Mouse (Mus musculus) embryonic facial prominence, embryonic 15.5 days (tissue): Measurements from ENCODE around the gene Nes. TPM values are rescaled to one million over a fixed set of nuclear protein-coding genes. Genes with fewer than 3 reads are reported as not detected.

ENCODE experiments used
- ATAC-seq: fragments of 200-750 bp; cut with Nextera tagmentation; 2 replicates; pipeline ENCODE4 v1.8.0; 2017; ENCODE audit warnings: low read depth, moderate TSS enrichment; ENCODE audit not compliant: insufficient number of reproducible peaks, low FRiP score, low TSS enrichment
- H3K27ac ChIP-seq: fragments of 300-500 bp; sonication (generic); replicated peaks from 2 replicates; pipeline ENCODE4 v1.5.1; 2015; ENCODE audit warnings: mild to moderate bottlenecking, inconsistent platforms
- H3K27me3 ChIP-seq: fragments of 300-500 bp; sonication (generic); 2 replicates; pipeline ENCODE4 v1.6.1; 2015; ENCODE audit warnings: inconsistent platforms
- H3K36me3 ChIP-seq: fragments of 300-500 bp; sonication (generic); 2 replicates; pipeline ENCODE4 v1.6.1; 2015; ENCODE audit warnings: mild to moderate bottlenecking, inconsistent platforms
- H3K4me1 ChIP-seq: fragments of 300-500 bp; sonication (generic); 2 replicates; pipeline ENCODE4 v1.6.1; 2015; ENCODE audit warnings: inconsistent platforms
- H3K4me2 ChIP-seq: fragments of 300-500 bp; sonication (generic); replicated peaks from 2 replicates; pipeline ENCODE4 v1.6.1; 2015; ENCODE audit warnings: mild to moderate bottlenecking, inconsistent platforms
- H3K4me3 ChIP-seq: fragments of 300-500 bp; sonication (generic); replicated peaks from 2 replicates; pipeline ENCODE4 v1.5.1; 2015; ENCODE audit warnings: mild to moderate bottlenecking, inconsistent platforms
- H3K9ac ChIP-seq: fragments of 300-500 bp; sonication (generic); 2 replicates; pipeline ENCODE4 v1.6.1; 2015; ENCODE audit warnings: inconsistent platforms
- H3K9me3 ChIP-seq: fragments of 300-500 bp; sonication (generic); replicated peaks from 2 replicates; pipeline ENCODE4 v1.6.1; 2016; ENCODE audit warnings: inconsistent platforms
- WGBS: fragments of 180-500 bp; shearing (Covaris S2); methylation state at CpG from one replicate; pipeline ENCODE4 v1.1.7; 2015; 5-methylcytosine and 5-hydroxymethylcytosine counted together
- polyA plus RNA-seq: library from polyadenylated mRNA; unstranded; fragments of >200 nt; fragmentation: Nextera tagmentation; extraction: Ambion mirVana; gene quantifications from 2 replicates; pipeline ENCODE4 v1.2.1, GENCODE M21; 2015

The Nes gene
- polyA plus RNA-seq, result 41.9 and 57.3 TPM in 2 replicates

- H3K4me1 ChIP-seq, result peaks cover 49% of the 10 kb centered on the region
- WGBS, result under 1% methylated on average over 44 of the region's 44 CpGs
- H3K4me3 ChIP-seq, result peak within 1 kb of the TSS; percentile 53
- H3K9ac ChIP-seq, result peak within 1 kb of the TSS; percentile 43
- H3K27ac ChIP-seq, result peak within 1 kb of the TSS; percentile 51
- H3K9me3 ChIP-seq, result no peaks in the 10 kb centered on the region
- peak within 1 kb of the TSS; percentile 94 for H3K4me2 ChIP-seq
- peaks cover 21% of the 10 kb centered on the region for H3K27me3 ChIP-seq
- peak; percentile 53 for ATAC-seq
- H3K36me3 ChIP-seq, result 0 out of 2 replicates have a peak, but pooled peaks cover 4% of the 10 kb centered on the region
Measured at GRCm38 (mm10) chr3:87970939-87971488, at the start of gene Nes. Gene Nes, plus strand, starts transcription at chr3:87971078.

DNA sequence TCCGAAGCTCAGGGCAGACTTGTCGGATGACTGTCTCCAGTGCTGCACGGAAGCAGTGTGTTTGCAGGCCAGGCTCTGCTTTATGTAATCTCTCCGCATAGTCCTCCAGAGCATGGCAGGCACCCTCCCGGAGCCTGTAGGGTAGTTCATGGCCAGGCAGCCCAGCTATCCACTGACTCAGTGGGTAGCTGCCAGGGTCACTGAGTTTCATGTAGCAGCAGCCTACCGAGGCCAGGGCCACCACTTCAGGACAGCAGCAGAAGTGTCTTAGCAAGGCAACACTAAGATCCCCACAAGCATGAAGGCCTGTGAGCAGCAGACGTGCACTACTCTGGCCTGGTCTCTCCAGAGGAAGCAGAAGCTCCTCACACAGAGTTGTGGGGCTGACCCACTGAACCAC is 45.9 kb upstream of the Nes start:
- H3K9me3 ChIP-seq, result no peaks in the 10 kb centered on the region
- no peak overlapping the region for H3K9ac ChIP-seq
- H3K27ac ChIP-seq, result no peak overlapping the region
- H3K27me3 ChIP-seq, result no peaks in the 10 kb centered on the region
- H3K4me3 ChIP-seq, result no peak overlapping the region
- peaks cover 60% of the 10 kb centered on the region for H3K36me3 ChIP-seq
- ATAC-seq, result no peak
- peaks cover 7% of the 10 kb centered on the region for H3K4me1 ChIP-seq
- 85% methylated on average over 7 of the region's 7 CpGs for WGBS
- H3K4me2 ChIP-seq, result no peak overlapping the region

DNA sequence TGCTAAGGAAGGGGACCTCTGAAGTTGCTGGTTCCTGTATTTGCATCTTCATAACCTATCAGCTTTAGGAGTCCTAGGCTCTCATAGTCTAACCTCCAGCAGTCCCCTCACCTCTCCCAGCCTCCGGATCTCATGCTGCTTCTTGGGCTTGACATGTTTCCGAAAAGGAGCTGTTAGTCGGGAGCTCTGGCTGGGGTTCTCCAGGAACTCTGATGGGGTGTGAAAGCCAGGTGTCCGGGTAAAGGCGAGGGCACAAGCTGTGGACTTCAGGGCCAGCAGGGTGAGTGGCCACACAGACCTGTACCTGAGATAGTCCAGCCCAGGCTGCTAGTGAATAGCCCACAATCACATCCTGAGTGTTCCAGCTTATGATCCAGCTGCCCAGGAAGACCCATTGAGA is 43.4 kb upstream of the Nes start:
- WGBS, result 90% methylated on average over 5 of the region's 5 CpGs
- Histone ChIP-seq H3K4me3 (no peak overlapping the region), H3K27ac (no peak overlapping the region), H3K4me1 (peaks cover 24% of the 10 kb centered on the region), H3K4me2 (no peak overlapping the region), H3K36me3 (peaks cover 68% of the 10 kb centered on the region), H3K9ac (no peak overlapping the region), H3K27me3 (no peaks in the 10 kb centered on the region), H3K9me3 (no peaks in the 10 kb centered on the region)
- no peak for ATAC-seq

DNA sequence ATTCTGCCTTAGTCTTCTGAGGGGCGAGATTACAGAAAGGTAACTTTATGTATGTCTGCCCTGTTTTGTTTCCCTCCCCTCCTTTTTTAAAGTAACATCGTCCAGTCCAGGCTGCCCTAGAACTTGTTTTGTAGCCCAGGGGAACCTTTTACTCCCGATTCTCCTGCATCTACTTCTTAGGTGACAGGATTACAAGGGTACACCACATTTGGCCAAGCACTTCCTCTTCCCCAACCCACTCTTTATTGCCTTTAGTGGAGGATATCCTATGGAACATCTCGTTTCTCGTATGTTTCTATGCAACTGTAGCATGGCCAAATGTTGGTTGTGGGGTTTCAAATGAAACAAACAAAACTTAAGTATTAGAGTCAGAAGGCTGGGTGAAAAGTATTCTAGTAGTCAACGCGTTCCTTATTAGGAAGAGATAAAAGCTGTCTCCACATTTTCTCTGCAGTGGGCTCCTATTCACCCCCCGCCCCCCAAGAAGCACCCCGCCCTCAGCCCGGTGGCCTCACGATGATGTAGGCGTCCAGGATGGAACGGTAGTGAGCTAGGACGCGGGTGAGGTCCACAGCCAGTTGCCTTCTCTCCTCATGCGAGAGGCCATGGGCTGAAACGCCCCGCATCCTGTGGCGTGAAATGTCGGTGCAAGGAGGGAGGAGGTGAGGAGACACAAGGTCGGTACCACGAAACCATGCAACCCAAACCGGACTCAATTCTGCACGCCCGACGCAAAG is 41.4 kb upstream of the Nes start:
- no peaks in the 10 kb centered on the region for H3K27me3 ChIP-seq
- H3K27ac ChIP-seq, result peak overlapping the region; percentile 90
- no peaks in the 10 kb centered on the region for H3K9me3 ChIP-seq
- peak overlapping the region; percentile 98 for H3K4me3 ChIP-seq
- H3K4me1 ChIP-seq, result peaks cover 33% of the 10 kb centered on the region
- H3K36me3 ChIP-seq, result peaks cover 56% of the 10 kb centered on the region
- no peak for ATAC-seq
- WGBS, result 4% methylated on average over 26 of the region's 26 CpGs
- peak overlapping the region; percentile 76 for H3K4me2 ChIP-seq
- H3K9ac ChIP-seq, result peak overlapping the region; percentile 85

DNA sequence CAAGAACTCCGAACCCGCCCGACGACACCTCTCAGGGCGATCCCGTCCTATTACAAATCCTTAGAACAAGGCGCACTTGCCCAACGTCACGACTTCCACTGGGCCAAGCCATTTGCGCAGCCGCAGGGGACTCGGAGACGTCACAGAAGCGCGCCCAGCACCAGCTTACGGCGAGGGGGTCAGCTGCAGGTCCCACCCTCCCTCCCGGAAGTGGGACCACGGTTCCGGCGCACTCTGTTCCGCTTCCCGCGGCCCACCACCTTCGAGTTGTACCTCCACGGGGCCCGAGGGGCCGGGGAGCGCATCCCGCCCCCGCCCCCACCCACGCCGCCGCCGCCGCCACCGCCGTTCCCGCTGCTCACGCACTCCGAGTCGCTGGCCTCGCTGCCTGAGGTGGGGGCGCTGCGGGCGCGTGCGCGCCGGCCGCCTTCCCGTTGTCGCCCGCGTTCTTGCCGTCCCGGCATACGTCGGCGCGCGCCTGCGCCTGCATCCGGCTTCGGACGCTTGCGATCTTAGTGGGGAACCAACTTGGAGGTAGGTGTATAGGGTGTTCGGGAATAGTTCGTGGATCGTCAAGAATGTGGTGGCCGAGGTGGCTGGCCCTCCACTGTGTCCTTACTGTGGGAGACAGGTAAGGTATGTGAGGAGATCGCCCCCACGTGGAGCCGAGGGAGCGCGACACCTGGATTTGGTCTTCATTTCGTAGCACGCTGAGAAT is 40.6 kb upstream of the Nes start, which contains the start of the genes Isg20l2 and Rrnad1:
Gene Isg20l2, plus strand, starts transcription at position 237 of the 718 bp plus-strand sequence.
Gene Rrnad1, minus strand, starts transcription at position 640 of the 718 bp plus-strand sequence.
- Histone ChIP-seq H3K4me2 (peak within 1 kb of the TSS; percentile 76), H3K4me3 (peak within 1 kb of the TSS; percentile 98), H3K9ac (peak within 1 kb of the TSS; percentile 85), H3K4me1 (peaks cover 35% of the 10 kb centered on the region), H3K36me3 (peaks cover 52% of the 10 kb centered on the region), H3K9me3 (no peaks in the 10 kb centered on the region), H3K27ac (peak within 1 kb of the TSS; percentile 90), H3K27me3 (no peaks in the 10 kb centered on the region)
- WGBS, result under 1% methylated on average over 78 of the region's 78 CpGs
- peak; percentile 96 for ATAC-seq

DNA sequence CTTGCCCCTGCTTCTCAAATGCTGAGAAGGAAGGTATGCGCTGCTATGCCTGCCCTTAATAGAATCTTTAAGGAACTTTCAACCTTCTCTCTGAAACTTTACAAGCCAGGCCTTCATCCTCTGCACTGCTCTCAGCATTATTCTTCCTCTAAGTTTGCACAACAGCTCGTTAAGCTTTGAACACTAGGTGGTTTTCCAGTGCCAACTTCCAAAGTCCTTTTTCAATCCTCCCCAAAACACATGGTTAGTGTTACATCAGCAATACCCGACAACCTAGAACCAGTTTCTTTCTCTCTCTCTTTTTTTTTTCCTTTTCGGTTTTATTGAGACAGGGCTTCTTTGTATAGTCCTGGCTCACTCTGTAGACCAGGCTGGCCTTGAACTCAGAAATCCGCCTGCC is 36.9 kb upstream of the Nes start:
- H3K4me2 ChIP-seq, result no peak overlapping the region
- no peak overlapping the region for H3K4me3 ChIP-seq
- no peaks in the 10 kb centered on the region for H3K9me3 ChIP-seq
- H3K27me3 ChIP-seq, result no peaks in the 10 kb centered on the region
- H3K36me3 ChIP-seq, result peaks cover 51% of the 10 kb centered on the region
- peaks cover 44% of the 10 kb centered on the region for H3K4me1 ChIP-seq
- ATAC-seq, result no peak
- no peak overlapping the region for H3K27ac ChIP-seq
- no peak overlapping the region for H3K9ac ChIP-seq
- 77% methylated on average over 5 of the region's 5 CpGs for WGBS

DNA sequence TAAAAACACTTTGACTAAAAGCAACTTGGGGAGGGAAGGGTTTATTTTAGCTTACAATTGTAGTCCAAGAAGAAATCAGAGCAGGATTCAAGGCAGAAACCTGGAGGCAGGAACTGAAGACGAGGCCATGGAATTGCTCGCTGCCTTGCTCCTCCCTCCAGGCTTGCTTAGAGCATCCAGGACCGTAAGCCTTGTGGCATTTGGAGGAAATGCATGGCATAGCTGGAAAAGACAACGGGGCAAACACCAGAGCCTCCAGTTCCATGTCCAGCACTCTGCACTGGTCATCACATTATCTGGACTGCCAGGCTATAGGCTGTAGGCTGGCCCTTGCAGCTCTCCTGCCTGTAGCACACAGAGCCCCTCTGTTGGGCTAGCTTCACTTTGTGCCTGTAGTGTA is 36.4 kb upstream of the Nes start:
- no peaks in the 10 kb centered on the region for H3K27me3 ChIP-seq
- ATAC-seq, result no peak
- H3K9me3 ChIP-seq, result no peaks in the 10 kb centered on the region
- no peak overlapping the region for H3K4me3 ChIP-seq
- H3K4me2 ChIP-seq, result no peak overlapping the region
- peaks cover 39% of the 10 kb centered on the region for H3K4me1 ChIP-seq
- no peak overlapping the region for H3K27ac ChIP-seq
- H3K36me3 ChIP-seq, result peaks cover 56% of the 10 kb centered on the region
- WGBS, result 61% methylated on average over 4 of the region's 4 CpGs
- no peak overlapping the region for H3K9ac ChIP-seq

- Histone ChIP-seq H3K4me3 (no peak overlapping the region), H3K36me3 (peaks cover 63% of the 10 kb centered on the region), H3K27ac (no peak overlapping the region), H3K27me3 (no peaks in the 10 kb centered on the region), H3K9ac (no peak overlapping the region), H3K4me2 (no peak overlapping the region), H3K4me1 (peaks cover 39% of the 10 kb centered on the region), H3K9me3 (no peaks in the 10 kb centered on the region)
- WGBS, result 84% methylated on average over 4 of the region's 4 CpGs
- no peak for ATAC-seq
Measured at GRCm38 (mm10) chr3:87935201-87935600, 35.7 kb upstream of the Nes start.

DNA sequence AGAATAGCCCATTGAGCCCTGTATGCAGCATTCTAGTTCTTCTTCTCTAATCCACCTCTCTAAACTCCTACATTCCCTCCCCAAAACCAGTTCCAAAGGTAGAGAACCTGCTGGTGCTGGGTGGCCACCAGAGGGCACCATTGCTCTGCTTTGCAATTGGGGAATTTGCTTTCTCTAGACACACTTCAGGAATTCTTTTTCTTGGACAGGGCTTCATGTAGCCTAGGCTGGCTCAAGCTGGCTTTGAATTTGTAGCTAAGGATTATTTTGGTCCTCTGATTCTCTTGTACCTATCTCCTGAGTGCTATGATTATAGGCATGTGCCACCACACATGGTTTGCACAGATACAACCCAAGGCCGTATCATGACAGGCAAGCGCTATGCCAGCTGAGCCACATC is 35.1 kb upstream of the Nes start:
- 98% methylated on average over 2 of the region's 2 CpGs for WGBS
- Histone ChIP-seq H3K9ac (no peak overlapping the region), H3K4me2 (no peak overlapping the region), H3K4me3 (no peak overlapping the region), H3K36me3 (peaks cover 67% of the 10 kb centered on the region), H3K4me1 (peaks cover 37% of the 10 kb centered on the region), H3K27me3 (no peaks in the 10 kb centered on the region), H3K27ac (no peak overlapping the region), H3K9me3 (no peaks in the 10 kb centered on the region)
- ATAC-seq, result peak; percentile 56; the same call in 1 of the 2 replicates

- peaks cover 24% of the 10 kb centered on the region for H3K4me1 ChIP-seq
- peaks cover 65% of the 10 kb centered on the region for H3K36me3 ChIP-seq
- no peak overlapping the region for H3K4me2 ChIP-seq
- ATAC-seq, result no peak
- no peak overlapping the region for H3K9ac ChIP-seq
- no peak overlapping the region for H3K27ac ChIP-seq
- H3K4me3 ChIP-seq, result no peak overlapping the region
- 57% methylated on average over 5 of the region's 5 CpGs for WGBS
- H3K9me3 ChIP-seq, result no peaks in the 10 kb centered on the region
- no peaks in the 10 kb centered on the region for H3K27me3 ChIP-seq
Measured at GRCm38 (mm10) chr3:87940611-87941010, 30.3 kb upstream of the Nes start.

DNA sequence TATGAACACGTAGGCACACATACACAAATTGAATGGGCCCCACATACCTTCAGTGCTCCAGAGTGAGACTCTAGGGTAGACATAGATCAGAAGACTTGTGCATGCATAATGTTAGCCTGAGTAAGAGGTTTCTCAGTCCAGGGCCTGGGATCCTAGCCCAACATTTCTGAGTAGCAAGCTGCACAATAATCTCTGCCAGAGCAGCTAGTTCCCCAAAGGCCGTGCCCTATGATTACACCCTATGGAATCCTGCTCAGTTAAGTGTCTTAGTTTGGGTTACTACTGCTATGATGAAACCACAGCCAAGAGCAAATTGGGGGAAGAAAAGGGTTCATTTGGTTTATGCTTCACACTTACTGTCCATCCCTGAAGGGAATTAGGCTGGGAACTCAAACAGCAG is 28.4 kb upstream of the Nes start:
- Histone ChIP-seq H3K36me3 (peaks cover 53% of the 10 kb centered on the region), H3K9ac (no peak overlapping the region), H3K4me1 (peaks cover 36% of the 10 kb centered on the region), H3K9me3 (no peaks in the 10 kb centered on the region), H3K27ac (no peak overlapping the region), H3K27me3 (no peaks in the 10 kb centered on the region), H3K4me3 (no peak overlapping the region), H3K4me2 (no peak overlapping the region)
- no peak for ATAC-seq
- 79% methylated on average over 2 of the region's 2 CpGs for WGBS
